Mouse (Mus musculus): ENCODE data around the gene Ing1. TPM values are rescaled to one million over a fixed set of nuclear protein-coding genes. Genes with fewer than 3 reads are reported as not detected.

Ing1 gene
- polyA plus RNA-seq, 1 experiment from 2014 or later, result 12.6 TPM

- Histone ChIP-seq H3K4me1 (ENCODE audit: insufficient read depth) (no peaks in the 10 kb centered on the region), H3K27me3 (ENCODE audit: insufficient read depth, low read length) (no peaks in the 10 kb centered on the region), H3K4me2 (ENCODE audit: low read depth, low read length) (no peak overlapping the region), H3K4me3 (ENCODE audit: low read depth, low read length) (no peak overlapping the region), H3K9me3 (ENCODE audit: low read length) (no peaks in the 10 kb centered on the region), H3K36me3 (replicated peaks; ENCODE audit: insufficient read depth, low read length) (peaks cover 15% of the 10 kb centered on the region; the same call in 1 of the 2 replicates), H3K27ac (ENCODE audit: low read depth) (peak overlapping the region; percentile 64), H3K9ac (replicated peaks) (no peak overlapping the region)
- ATAC-seq (peak; percentile 57), DNase-seq (no peak)
- TF ChIP-seq EP300 (IDR thresholded peaks at IDR 0.05; ENCODE audit: low read depth) (no peak), CTCF (IDR thresholded peaks at IDR 0.05; ENCODE audit: low read depth) (no peak)
- 76% methylated on average over 18 of the region's 18 CpGs for WGBS (ENCODE audit: insufficient replicate concordance)
These were observed 25.1 kb upstream of the Ing1 start for GRCm38 (mm10) chr8:11530155-11530770.

GRCm38 (mm10) chr8:11530849-11531248 is 24.5 kb upstream of the Ing1 start:
- Histone ChIP-seq H3K4me1 (ENCODE audit: insufficient read depth) (no peaks in the 10 kb centered on the region), H3K9me3 (ENCODE audit: low read length) (no peaks in the 10 kb centered on the region), H3K4me3 (ENCODE audit: low read depth, low read length) (no peak overlapping the region), H3K27ac (ENCODE audit: low read depth) (peak overlapping the region; percentile 64), H3K9ac (replicated peaks) (no peak overlapping the region), H3K4me2 (ENCODE audit: low read depth, low read length) (no peak overlapping the region), H3K36me3 (replicated peaks; ENCODE audit: insufficient read depth, low read length) (peaks cover 15% of the 10 kb centered on the region; the same call in 1 of the 2 replicates), H3K27me3 (ENCODE audit: insufficient read depth, low read length) (no peaks in the 10 kb centered on the region)
- TF ChIP-seq CTCF (IDR thresholded peaks at IDR 0.05; ENCODE audit: low read depth) (no peak), EP300 (IDR thresholded peaks at IDR 0.05; ENCODE audit: low read depth) (no peak)
- 60% methylated on average over 4 of the region's 4 CpGs for WGBS (ENCODE audit: insufficient replicate concordance)
- DNase-seq (peak; percentile 46), ATAC-seq (peak; percentile 99)

DNA sequence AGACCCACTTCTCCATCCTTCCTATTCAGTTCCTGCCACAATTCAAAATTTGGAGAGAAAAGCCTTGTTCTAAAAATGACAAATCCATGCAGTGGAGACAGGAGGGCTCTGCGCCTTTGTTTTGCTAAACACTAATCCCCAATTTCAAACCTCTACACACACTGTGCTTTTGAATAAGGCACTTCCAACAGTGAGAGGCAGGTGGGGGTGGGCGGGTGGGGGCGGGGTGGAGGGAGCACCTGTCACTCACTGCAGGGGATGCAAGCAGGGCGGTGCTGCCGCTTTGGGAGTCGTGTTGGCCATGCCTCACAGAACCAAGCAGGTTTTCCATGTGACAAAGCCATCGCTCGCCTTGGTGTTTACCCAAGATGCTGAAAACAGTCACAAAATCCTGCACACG is 20.9 kb upstream of the Ing1 start:
- H3K36me3 ChIP-seq (replicated peaks; ENCODE audit: insufficient read depth, low read length), result 0 out of 2 replicates have a peak, but pooled peaks cover 7% of the 10 kb centered on the region
- ATAC-seq, result no peak

DNA sequence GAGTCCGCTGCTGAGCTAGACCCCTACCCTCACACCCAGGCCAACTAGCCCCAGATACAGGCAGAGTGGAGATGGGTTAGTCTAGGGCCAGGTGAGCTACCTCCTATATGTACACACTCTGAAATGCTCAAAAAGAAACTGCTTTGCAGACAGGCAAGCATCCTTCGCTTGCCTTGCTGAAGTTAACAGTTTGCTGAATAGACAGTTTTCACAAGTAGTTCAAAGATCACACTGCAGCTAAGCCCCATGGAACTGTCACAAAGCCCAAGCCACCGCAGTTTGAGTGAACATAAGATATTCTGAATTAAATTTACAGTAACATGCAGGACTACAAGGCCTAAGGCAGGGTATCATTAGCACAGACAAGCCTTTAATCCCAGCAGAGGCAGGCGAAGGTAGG is 16.3 kb upstream of the Ing1 start:
- no peak overlapping the region for H3K4me3 ChIP-seq (ENCODE audit: low read depth, low read length)
- ATAC-seq, result no peak

More for the DNA sequence above, 20.9 kb upstream of the Ing1 start:
- no peak for TF ChIP-seq EP300 (IDR thresholded peaks at IDR 0.05; ENCODE audit: low read depth)
- TF ChIP-seq CTCF (IDR thresholded peaks at IDR 0.05; ENCODE audit: low read depth), result no peak
- no peak for DNase-seq
- Histone ChIP-seq H3K9me3 (ENCODE audit: low read length) (no peaks in the 10 kb centered on the region), H3K9ac (replicated peaks) (no peak overlapping the region), H3K27me3 (ENCODE audit: insufficient read depth, low read length) (no peaks in the 10 kb centered on the region), H3K4me1 (ENCODE audit: insufficient read depth) (no peaks in the 10 kb centered on the region), H3K4me3 (ENCODE audit: low read depth, low read length) (no peak overlapping the region), H3K4me2 (ENCODE audit: low read depth, low read length) (no peak overlapping the region), H3K27ac (ENCODE audit: low read depth) (no peak overlapping the region)
- WGBS (ENCODE audit: insufficient replicate concordance), result 81% methylated on average over 9 of the region's 9 CpGs

GRCm38 (mm10) chr8:11540182-11540581 is 15.2 kb upstream of the Ing1 start:
- DNase-seq (no peak), ATAC-seq (no peak)
- Histone ChIP-seq H3K9me3 (ENCODE audit: low read length) (no peaks in the 10 kb centered on the region), H3K4me3 (ENCODE audit: low read depth, low read length) (no peak overlapping the region), H3K36me3 (replicated peaks; ENCODE audit: insufficient read depth, low read length) (peaks cover 24% of the 10 kb centered on the region), H3K27ac (ENCODE audit: low read depth) (no peak overlapping the region), H3K9ac (replicated peaks) (no peak overlapping the region), H3K27me3 (ENCODE audit: insufficient read depth, low read length) (no peaks in the 10 kb centered on the region), H3K4me2 (ENCODE audit: low read depth, low read length) (no peak overlapping the region), H3K4me1 (ENCODE audit: insufficient read depth) (no peaks in the 10 kb centered on the region)
- TF ChIP-seq CTCF (IDR thresholded peaks at IDR 0.05; ENCODE audit: low read depth), result no peak
- TF ChIP-seq EP300 (IDR thresholded peaks at IDR 0.05; ENCODE audit: low read depth), result no peak
- 90% methylated on average over 8 of the region's 8 CpGs for WGBS (ENCODE audit: insufficient replicate concordance)

More for the DNA sequence above, 16.3 kb upstream of the Ing1 start:
- Histone ChIP-seq H3K27me3 (ENCODE audit: insufficient read depth, low read length) (no peaks in the 10 kb centered on the region), H3K4me2 (ENCODE audit: low read depth, low read length) (no peak overlapping the region), H3K4me1 (ENCODE audit: insufficient read depth) (no peaks in the 10 kb centered on the region), H3K9ac (replicated peaks) (no peak overlapping the region), H3K9me3 (ENCODE audit: low read length) (no peaks in the 10 kb centered on the region), H3K36me3 (replicated peaks; ENCODE audit: insufficient read depth, low read length) (peaks cover 28% of the 10 kb centered on the region), H3K27ac (ENCODE audit: low read depth) (no peak overlapping the region)
- no peak for DNase-seq
- 89% methylated on average over 4 of the region's 4 CpGs for WGBS (ENCODE audit: insufficient replicate concordance)
- TF ChIP-seq EP300 (IDR thresholded peaks at IDR 0.05; ENCODE audit: low read depth) (no peak), CTCF (IDR thresholded peaks at IDR 0.05; ENCODE audit: low read depth) (no peak)

GRCm38 (mm10) chr8:11542031-11542430 is 13.3 kb upstream of the Ing1 start:
- 87% methylated on average over 12 of the region's 12 CpGs for WGBS (ENCODE audit: insufficient replicate concordance)
- no peak for TF ChIP-seq CTCF (IDR thresholded peaks at IDR 0.05; ENCODE audit: low read depth)
- TF ChIP-seq EP300 (IDR thresholded peaks at IDR 0.05; ENCODE audit: low read depth), result no peak
- no peak overlapping the region for H3K9ac ChIP-seq (replicated peaks)
- ATAC-seq (no peak), DNase-seq (no peak)
- no peaks in the 10 kb centered on the region for H3K27me3 ChIP-seq (ENCODE audit: insufficient read depth, low read length)
- H3K4me3 ChIP-seq (ENCODE audit: low read depth, low read length), result no peak overlapping the region
- no peak overlapping the region for H3K27ac ChIP-seq (ENCODE audit: low read depth)
- H3K4me2 ChIP-seq (ENCODE audit: low read depth, low read length), result no peak overlapping the region
- no peaks in the 10 kb centered on the region for H3K9me3 ChIP-seq (ENCODE audit: low read length)
- H3K36me3 ChIP-seq (replicated peaks; ENCODE audit: insufficient read depth, low read length), result peaks cover 24% of the 10 kb centered on the region
- H3K4me1 ChIP-seq (ENCODE audit: insufficient read depth), result no peaks in the 10 kb centered on the region

All from liver, postnatal 0 days (tissue).